Comparison of ENCODE assay signal across 8 mouse cellular contexts in genomic region chr8:70821399-70821962, GRCm38 (mm10). TPM values are rescaled to one million over a fixed set of nuclear protein-coding genes. Genes with fewer than 3 reads are reported as not detected.
DNase-seq lines count a peak whose midpoint lies in the region; ATAC-seq and TF ChIP-seq lines count a peak whose summit lies in the region.

No protein-coding gene starts in this region.

- TF ChIP-seq CTCF in layer of hippocampus, adult 2 months (conservative IDR thresholded peaks at IDR 0.05), result peak; percentile 99
- TF ChIP-seq CTCF in thymus, adult 2 months (IDR thresholded peaks at IDR 0.05; ENCODE audit: borderline replicate concordance, control insufficient read depth, extremely low read depth, insufficient read depth, low read length, poor library complexity), result peak; percentile 99

- TF ChIP-seq POLR2A in thymus, adult 2 months (IDR thresholded peaks at IDR 0.05; ENCODE audit: control insufficient read depth, extremely low read depth, insufficient read depth, low read length, poor library complexity), result no peak

- H3K4me3 ChIP-seq in layer of hippocampus, adult 2 months, result no peak overlapping the region
- H3K4me3 ChIP-seq in hindbrain, embryonic 13.5 days, result no peak overlapping the region
- no peak overlapping the region for H3K4me3 ChIP-seq in thymus, adult 2 months (ENCODE audit: control insufficient read depth, insufficient read depth, low read length)

- H3K27ac ChIP-seq in layer of hippocampus, adult 2 months, result no peak overlapping the region
- no peak overlapping the region for H3K27ac ChIP-seq in hindbrain, embryonic 13.5 days
- H3K27ac ChIP-seq in thymus, adult 2 months (ENCODE audit: control insufficient read depth, insufficient read depth, low read length), result no peak overlapping the region

- H3K27me3 ChIP-seq in hindbrain, embryonic 13.5 days, result peaks cover 62% of the 10 kb centered on the region
- H3K27me3 ChIP-seq in thymus, adult 2 months (ENCODE audit: control insufficient read depth, insufficient read depth, low read length), result no peaks in the 10 kb centered on the region

- 16% methylated on average over 30 of the region's 30 CpGs for WGBS in hindbrain, embryonic 13.5 days
- WGBS in thymus, adult 2 months, result 25% methylated on average over 30 of the region's 30 CpGs

- H3K9ac ChIP-seq in hindbrain, embryonic 13.5 days, result no peak overlapping the region

- H3K36me3 ChIP-seq in hindbrain, embryonic 13.5 days, result no peaks in the 10 kb centered on the region
- H3K36me3 ChIP-seq in thymus, adult 2 months (ENCODE audit: control insufficient read depth, insufficient read depth, low read length), result no peaks in the 10 kb centered on the region

- peaks cover 16% of the 10 kb centered on the region; the same call in 1 of the 2 replicates for H3K9me3 ChIP-seq in hindbrain, embryonic 13.5 days

- no peak overlapping the region for H3K4me2 ChIP-seq in hindbrain, embryonic 13.5 days

- peak in 1 of 2 experiments; percentile 58 for DNase-seq in layer of hippocampus, adult 2 months (ENCODE audit: low spot score in 2 of 2)
- DNase-seq in layer of hippocampus, adult 9-10 months (ENCODE audit: low spot score), result no peak
- peak; percentile 52 for DNase-seq in adrenal gland, adult 2 months
- DNase-seq in liver, result peak; percentile 80
- DNase-seq in thymus, adult 2 months, result peak; percentile 70

- peak; percentile 84 for ATAC-seq in erythroblast, adult 5-6 weeks (replicated peaks; ENCODE audit: low FRiP score, poor library complexity, severe bottlenecking)
- ATAC-seq in hindbrain, embryonic 13.5 days (ENCODE audit: low FRiP score), result peak; percentile 46; the same call in 1 of the 2 replicates
- peak; percentile 87 for ATAC-seq in monocyte, adult 5-6 weeks (replicated peaks; ENCODE audit: insufficient number of reproducible peaks, low FRiP score, low TSS enrichment, poor library complexity, severe bottlenecking)

- H3K4me1 ChIP-seq in hindbrain, embryonic 13.5 days (replicated peaks), result peaks cover 7% of the 10 kb centered on the region
- no peaks in the 10 kb centered on the region; the same call in 1 of the 2 replicates for H3K4me1 ChIP-seq in thymus, adult 2 months (replicated peaks; ENCODE audit: control insufficient read depth, insufficient read depth, low read length)

RNA-seq across cellular contexts. Expression of gene Il12rb1, which starts 13.2 kb away (rescaled TPM):
- total RNA-seq in layer of hippocampus, adult 2 months (2021), result 1 to 10 TPM in 1 of 2 experiments, under 1 TPM in 1; 0.61 to 1.1 TPM
- total RNA-seq in adrenal gland, adult 2 months (2021), result under 1 TPM in 1 of 2 experiments, not detected in 1; 0.10 TPM
- 0.28 and 0.41 TPM in 2 replicates for polyA plus RNA-seq in adrenal gland, adult 2 months (2012; rRNA removed)
- total RNA-seq in erythroblast, adult 5-6 weeks (2015; ENCODE audit: low replicate concordance), result not detected in 2 replicates
- total RNA-seq in erythroblast, adult 5-6 weeks (2017; ENCODE audit: low replicate concordance), result 0.14 and 0.51 TPM in 2 replicates
- polyA plus RNA-seq in hindbrain, embryonic 13.5 days (2015; fragmentation: Nextera tagmentation; extraction: Ambion mirVana), result 0.08 and 0.13 TPM in 2 replicates
- total RNA-seq in monocyte, adult 5-6 weeks (2017), result 2.7 to 11.0 TPM (median 7.9 TPM) in 3 replicates
- polyA plus RNA-seq in thymus, adult 2 months (2012; rRNA removed), result 48.6 and 53.4 TPM in 2 replicates

RNA-seq across cellular contexts. Expression of gene Mast3, which starts 16.6 kb away (rescaled TPM):
- 100 to 1,000 TPM; 468 to 473 TPM for total RNA-seq in layer of hippocampus, adult 2 months (2021)
- 10 to 100 TPM; 18.9 to 20.5 TPM for total RNA-seq in adrenal gland, adult 2 months (2021)
- polyA plus RNA-seq in adrenal gland, adult 2 months (2012; rRNA removed), result 91.5 and 91.7 TPM in 2 replicates
- total RNA-seq in erythroblast, adult 5-6 weeks (2015; ENCODE audit: low replicate concordance), result 21.7 and 29.2 TPM in 2 replicates
- 3.9 and 5.4 TPM in 2 replicates for total RNA-seq in erythroblast, adult 5-6 weeks (2017; ENCODE audit: low replicate concordance)
- 16.4 and 17.4 TPM in 2 replicates for polyA plus RNA-seq in hindbrain, embryonic 13.5 days (2015; fragmentation: Nextera tagmentation; extraction: Ambion mirVana)
- 9.6 to 28.2 TPM (median 11.6 TPM) in 3 replicates for total RNA-seq in monocyte, adult 5-6 weeks (2017)
- polyA plus RNA-seq in thymus, adult 2 months (2012; rRNA removed), result 615 and 696 TPM in 2 replicates

RNA-seq across cellular contexts. Expression of gene Arrdc2, which starts 18.0 kb away (rescaled TPM):
- total RNA-seq in layer of hippocampus, adult 2 months (2021), result 10 to 100 TPM; 13.8 to 20.9 TPM
- 10 to 100 TPM in 1 of 2 experiments, 1 to 10 TPM in 1; 9.0 to 10.8 TPM for total RNA-seq in adrenal gland, adult 2 months (2021)
- 60.7 and 72.6 TPM in 2 replicates for polyA plus RNA-seq in adrenal gland, adult 2 months (2012; rRNA removed)
- total RNA-seq in erythroblast, adult 5-6 weeks (2015; ENCODE audit: low replicate concordance), result 15.0 and 25.7 TPM in 2 replicates
- total RNA-seq in erythroblast, adult 5-6 weeks (2017; ENCODE audit: low replicate concordance), result 18.1 and 30.8 TPM in 2 replicates
- polyA plus RNA-seq in hindbrain, embryonic 13.5 days (2015; fragmentation: Nextera tagmentation; extraction: Ambion mirVana), result 7.6 and 8.1 TPM in 2 replicates
- 24.6 to 27.9 TPM (median 26.7 TPM) in 3 replicates for total RNA-seq in monocyte, adult 5-6 weeks (2017)
- 75.4 and 77.4 TPM in 2 replicates for polyA plus RNA-seq in thymus, adult 2 months (2012; rRNA removed)

RNA-seq across cellular contexts. Expression of gene Kcnn1, which starts 41.6 kb away (rescaled TPM):
- total RNA-seq in layer of hippocampus, adult 2 months (2021), result 10 to 100 TPM; 17.4 to 18.3 TPM
- 1 to 10 TPM; 1.6 to 5.0 TPM for total RNA-seq in adrenal gland, adult 2 months (2021)
- 10.0 and 12.9 TPM in 2 replicates for polyA plus RNA-seq in adrenal gland, adult 2 months (2012; rRNA removed)
- total RNA-seq in erythroblast, adult 5-6 weeks (2015; ENCODE audit: low replicate concordance), result not detected in 2 replicates
- not detected in 2 replicates for total RNA-seq in erythroblast, adult 5-6 weeks (2017; ENCODE audit: low replicate concordance)
- 13.3 and 17.7 TPM in 2 replicates for polyA plus RNA-seq in hindbrain, embryonic 13.5 days (2015; fragmentation: Nextera tagmentation; extraction: Ambion mirVana)
- not detected in 3 replicates for total RNA-seq in monocyte, adult 5-6 weeks (2017)
- polyA plus RNA-seq in thymus, adult 2 months (2012; rRNA removed), result 4.2 and 6.4 TPM in 2 replicates

RNA-seq across cellular contexts. Expression of gene Pik3r2, which starts 45.0 kb away (rescaled TPM):
- total RNA-seq in layer of hippocampus, adult 2 months (2021), result 100 to 1,000 TPM; 160 to 169 TPM
- total RNA-seq in adrenal gland, adult 2 months (2021), result 10 to 100 TPM; 37.2 to 49.0 TPM
- polyA plus RNA-seq in adrenal gland, adult 2 months (2012; rRNA removed), result 296 and 305 TPM in 2 replicates
- 4.8 and 12.1 TPM in 2 replicates for total RNA-seq in erythroblast, adult 5-6 weeks (2015; ENCODE audit: low replicate concordance)
- total RNA-seq in erythroblast, adult 5-6 weeks (2017; ENCODE audit: low replicate concordance), result 5.9 and 6.3 TPM in 2 replicates
- polyA plus RNA-seq in hindbrain, embryonic 13.5 days (2015; fragmentation: Nextera tagmentation; extraction: Ambion mirVana), result 90.0 and 94.1 TPM in 2 replicates
- 5.5 to 12.7 TPM (median 10.3 TPM) in 3 replicates for total RNA-seq in monocyte, adult 5-6 weeks (2017)
- polyA plus RNA-seq in thymus, adult 2 months (2012; rRNA removed), result 124 and 136 TPM in 2 replicates

Comparison
In these comparisons a context has a peak if more than half of its experiments do, and no peak if none do; other contexts are left out.
1. RNA of gene Mast3, which starts 16.6 kb away (total RNA-seq): 468 to 473 TPM in layer of hippocampus, adult 2 months; 3.9 to 29.2 TPM in erythroblast, adult 5-6 weeks, 18.9 to 20.5 TPM in adrenal gland, adult 2 months and 9.6 to 28.2 TPM in monocyte, adult 5-6 weeks; every median in the first group is over 10 times any median in the second.
2. Peak in every context shown above with its lines, with median percentiles within 50 percentile points of each other: ATAC-seq.